Mouse (Mus musculus) heart, embryonic 10.5 days (tissue): Measurements from ENCODE around the gene Gpr162. TPM values are rescaled to one million over a fixed set of nuclear protein-coding genes. Genes with fewer than 3 reads are reported as not detected.

Experiments
- DNase-seq: peaks from one replicate; pipeline ENCODE4 v3.0.0-alpha.2; 2017; ENCODE audit warnings: low spot score
- H3K27ac ChIP-seq: fragments of 300-500 bp; sonication (generic); 2 replicates; pipeline ENCODE4 v1.5.1; 2016; ENCODE audit warnings: mild to moderate bottlenecking
- H3K27me3 ChIP-seq: fragments of 300-500 bp; sonication (generic); 2 replicates; pipeline ENCODE4 v1.6.1; 2016; ENCODE audit warnings: mild to moderate bottlenecking; ENCODE audit not compliant: poor library complexity, insufficient read depth, severe bottlenecking
- H3K36me3 ChIP-seq: fragments of 300-500 bp; sonication (generic); 2 replicates; pipeline ENCODE4 v1.6.1; 2016; ENCODE audit warnings: mild to moderate bottlenecking, moderate library complexity
- H3K4me1 ChIP-seq: fragments of 300-500 bp; sonication (generic); 2 replicates; pipeline ENCODE4 v1.6.1; 2016; ENCODE audit warnings: mild to moderate bottlenecking
- H3K4me3 ChIP-seq: fragments of 300-500 bp; sonication (generic); 2 replicates; pipeline ENCODE4 v1.5.1; 2016; ENCODE audit warnings: mild to moderate bottlenecking, moderate library complexity
- H3K9me3 ChIP-seq: fragments of 300-500 bp; sonication (generic); 2 replicates; pipeline ENCODE4 v1.6.1; 2016; ENCODE audit warnings: mild to moderate bottlenecking, moderate library complexity
- WGBS: fragments of 180-500 bp; shearing (Covaris S2); methylation state at CpG from one replicate; pipeline ENCODE4 v1.1.7; 2016; 5-methylcytosine and 5-hydroxymethylcytosine counted together
- polyA plus RNA-seq: library from polyadenylated mRNA; unstranded; fragments of >200 nt; fragmentation: Nextera tagmentation; extraction: Ambion mirVana; gene quantifications from 2 replicates; pipeline ENCODE4 v1.2.1, GENCODE M21; 2016

The Gpr162 gene
- 1.1 and 1.2 TPM in 2 replicates for polyA plus RNA-seq

DNA sequence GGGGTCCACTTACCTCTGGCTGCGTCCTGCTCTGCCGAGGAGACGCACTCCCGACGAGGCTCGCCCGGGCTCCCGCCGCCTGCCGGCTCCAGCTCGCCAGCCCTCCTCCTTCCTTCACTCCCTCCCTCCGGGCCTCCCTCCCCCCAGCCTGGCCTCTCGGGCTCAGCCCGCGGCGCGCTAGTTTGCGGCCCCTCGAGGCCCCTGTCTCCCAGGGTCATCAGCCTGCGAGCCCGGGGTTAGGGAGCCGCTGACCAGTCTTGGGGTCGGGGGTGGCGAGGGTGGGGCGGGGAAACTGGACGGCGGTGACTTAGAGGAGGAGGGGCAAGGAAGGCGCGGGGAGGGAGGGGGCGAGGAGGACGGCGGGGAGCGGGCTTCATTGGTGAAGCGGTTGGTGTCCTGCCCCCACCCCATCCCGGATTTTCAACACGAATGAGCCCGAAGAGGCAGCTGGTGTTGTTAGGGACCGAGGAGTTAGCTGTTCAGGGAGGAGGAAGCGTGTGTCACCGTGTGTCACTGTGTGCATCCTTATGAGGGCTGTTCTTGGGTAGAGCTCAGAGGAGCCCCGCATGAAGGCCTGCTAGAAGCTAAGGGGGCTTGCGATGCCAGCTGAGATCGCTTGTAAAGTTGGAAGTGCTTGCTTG is at the start of gene Gpr162:
Gene Gpr162, minus strand, starts transcription at position 326 of the 641 bp plus-strand sequence.
- peaks cover 81% of the 10 kb centered on the region for H3K27me3 ChIP-seq
- H3K9me3 ChIP-seq, result no peaks in the 10 kb centered on the region
- H3K27ac ChIP-seq, result peak within 1 kb of the TSS; percentile 90
- H3K4me1 ChIP-seq, result peaks cover 45% of the 10 kb centered on the region
- DNase-seq, result no peak
- peak within 1 kb of the TSS; percentile 76 for H3K4me3 ChIP-seq
- WGBS, result under 1% methylated on average over 42 of the region's 43 CpGs
- no peaks in the 10 kb centered on the region for H3K36me3 ChIP-seq

DNA sequence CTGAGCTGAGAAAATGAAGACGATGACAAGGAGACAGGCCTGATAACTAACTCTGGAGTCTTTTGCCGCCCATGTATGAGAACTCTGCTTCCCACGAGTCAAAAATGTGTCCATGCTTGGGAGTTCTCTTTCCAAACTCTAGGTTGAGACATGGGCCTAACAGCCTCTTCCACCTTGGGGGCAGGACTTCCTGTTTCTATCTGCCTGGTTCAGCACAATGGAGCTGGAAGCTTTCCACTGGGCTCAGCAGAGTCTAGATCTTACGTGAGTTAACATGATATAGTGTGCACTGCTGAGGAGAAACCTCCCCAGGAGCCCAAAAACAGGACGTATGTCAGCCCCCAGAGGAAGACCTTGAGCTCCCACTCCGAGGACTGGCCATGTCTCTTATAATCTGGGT is 49.4 kb upstream of the Gpr162 start:
- no peak for DNase-seq
- WGBS, result 65% methylated on average over 6 of the region's 6 CpGs
- no peaks in the 10 kb centered on the region for H3K9me3 ChIP-seq
- peaks cover 24% of the 10 kb centered on the region for H3K36me3 ChIP-seq
- no peak overlapping the region for H3K27ac ChIP-seq
- peaks cover 42% of the 10 kb centered on the region for H3K27me3 ChIP-seq
- peaks cover 67% of the 10 kb centered on the region for H3K4me1 ChIP-seq
- H3K4me3 ChIP-seq, result no peak overlapping the region

DNA sequence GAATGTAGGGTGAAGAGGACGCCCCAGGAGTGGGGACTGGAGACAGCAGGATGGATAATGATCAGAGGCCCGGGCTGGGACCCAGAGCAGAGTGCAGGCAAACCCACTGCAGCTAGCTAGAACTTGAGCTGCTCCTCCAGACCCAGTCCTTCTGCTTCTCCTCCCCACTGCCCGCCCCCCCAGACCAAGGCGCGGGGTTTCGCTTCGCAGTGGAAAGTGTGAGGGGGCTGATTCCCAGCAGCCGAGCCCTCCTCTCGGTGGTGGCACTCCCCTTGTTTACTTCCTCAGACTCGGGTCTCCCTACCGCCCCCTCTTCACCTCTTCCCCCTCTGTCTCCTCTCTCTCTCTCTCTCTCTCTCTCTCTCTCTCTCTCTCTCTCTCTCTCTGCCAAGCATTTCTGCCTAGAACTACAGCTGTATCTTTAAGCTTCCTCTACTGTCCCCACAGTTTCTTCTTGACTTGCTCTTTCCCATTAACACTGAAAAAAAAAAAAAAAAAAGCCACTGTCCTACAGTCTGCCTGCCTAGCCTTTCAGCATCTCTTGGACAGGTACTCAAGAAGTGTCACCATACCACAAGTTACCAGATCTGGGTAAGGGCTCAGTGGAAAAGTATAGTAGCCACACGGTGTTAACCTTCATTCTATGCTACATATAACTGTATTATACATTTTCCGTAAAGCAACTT is 47.9 kb upstream of the Gpr162 start, which contains the start of gene Lag3:
Gene Lag3, minus strand, starts transcription at position 173 of the 686 bp plus-strand sequence.
- peaks cover 24% of the 10 kb centered on the region for H3K36me3 ChIP-seq
- H3K4me1 ChIP-seq, result peaks cover 59% of the 10 kb centered on the region
- H3K4me3 ChIP-seq, result peak within 1 kb of the TSS; percentile 32
- DNase-seq, result no peak
- H3K27me3 ChIP-seq, result peaks cover 44% of the 10 kb centered on the region
- H3K27ac ChIP-seq, result peak within 1 kb of the TSS; percentile 86
- 15% methylated on average over 13 of the region's 13 CpGs for whole genome bisulfite sequencing
- no peaks in the 10 kb centered on the region for H3K9me3 ChIP-seq

- Histone ChIP-seq H3K27me3 (peaks cover 44% of the 10 kb centered on the region), H3K36me3 (peaks cover 21% of the 10 kb centered on the region), H3K27ac (peak overlapping the region; percentile 86), H3K4me3 (peak overlapping the region; percentile 53), H3K4me1 (peaks cover 49% of the 10 kb centered on the region), H3K9me3 (no peaks in the 10 kb centered on the region)
- no peak for DNase-seq
- WGBS, result 3% methylated on average over 32 of the region's 32 CpGs
Observed at GRCm38 (mm10) chr6:124910032-124910431, 46.2 kb upstream of the Gpr162 start.

DNA sequence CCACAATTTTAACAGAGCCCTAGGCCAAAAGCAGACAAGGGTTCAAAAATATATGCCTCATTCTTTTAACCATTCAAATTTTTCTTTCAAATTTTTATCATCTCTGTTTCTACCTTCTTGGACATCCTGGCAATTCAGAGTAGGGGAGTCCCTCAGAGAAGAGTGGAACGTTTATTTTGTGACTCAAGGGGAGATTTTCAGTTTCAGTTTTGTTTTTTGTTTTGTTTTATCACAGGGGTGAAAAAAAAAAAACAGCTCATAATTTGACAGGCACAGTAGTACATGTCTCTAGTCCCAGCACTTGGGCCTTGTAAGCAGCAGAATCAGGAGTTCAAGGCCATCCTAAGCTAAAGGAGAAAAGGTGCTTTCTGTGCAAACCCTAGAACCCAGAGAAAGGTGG is 44.0 kb upstream of the Gpr162 start:
- H3K27me3 ChIP-seq, result peaks cover 36% of the 10 kb centered on the region
- no peaks in the 10 kb centered on the region for H3K9me3 ChIP-seq
- H3K4me1 ChIP-seq, result peaks cover 43% of the 10 kb centered on the region
- 77% methylated on average over 1 of the region's 1 CpGs for WGBS
- H3K36me3 ChIP-seq, result no peaks in the 10 kb centered on the region
- DNase-seq, result no peak
- H3K27ac ChIP-seq, result no peak overlapping the region
- H3K4me3 ChIP-seq, result no peak overlapping the region

DNA sequence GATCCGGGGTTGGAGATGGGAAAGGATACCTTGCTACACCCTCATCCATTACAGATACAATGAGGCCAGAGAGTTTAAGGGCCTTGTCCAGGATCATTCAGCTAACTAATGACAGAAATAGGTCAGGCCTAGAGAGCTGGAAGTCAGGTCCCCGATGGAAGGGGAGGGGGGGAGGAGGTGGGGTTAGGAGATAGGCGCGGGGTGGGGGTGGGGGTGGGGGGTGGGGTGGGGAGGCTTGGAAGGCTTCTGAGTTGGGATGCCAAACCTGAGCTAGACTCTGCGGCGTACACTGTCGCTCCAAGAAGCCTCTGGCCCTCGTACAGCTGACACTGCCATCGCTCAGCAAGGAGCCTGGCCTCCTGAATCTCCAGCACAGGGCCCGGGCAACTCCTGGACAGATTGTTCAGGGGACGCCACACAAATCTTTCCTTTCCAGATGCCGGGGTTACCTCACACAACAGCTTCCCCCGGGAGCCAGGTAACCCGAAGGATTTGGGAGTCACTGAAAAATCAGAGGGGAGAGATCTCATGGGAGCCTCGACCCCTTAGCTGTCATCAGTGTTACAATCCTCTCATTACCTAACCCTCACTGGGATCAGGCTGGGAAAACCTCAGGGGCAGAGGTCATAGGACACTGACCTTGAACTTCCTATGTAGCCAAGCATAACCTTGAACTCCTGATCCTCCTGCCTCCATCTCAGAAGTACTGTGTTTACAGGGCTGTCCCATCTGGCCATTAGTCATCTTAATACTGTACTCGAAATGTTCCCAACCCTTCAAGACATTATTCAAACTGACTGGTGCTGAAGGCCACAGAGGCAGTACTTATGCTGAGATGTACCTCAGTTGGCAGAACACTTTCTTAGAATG is 41.4 kb upstream of the Gpr162 start:
- peaks cover 33% of the 10 kb centered on the region for H3K4me1 ChIP-seq
- no peaks in the 10 kb centered on the region for H3K36me3 ChIP-seq
- peak overlapping the region; percentile 95 for H3K27ac ChIP-seq
- DNase-seq, result no peak
- peak overlapping the region; percentile 67 for H3K4me3 ChIP-seq
- 25% methylated on average over 16 of the region's 16 CpGs for WGBS
- H3K27me3 ChIP-seq, result peaks cover 22% of the 10 kb centered on the region
- no peaks in the 10 kb centered on the region for H3K9me3 ChIP-seq

DNA sequence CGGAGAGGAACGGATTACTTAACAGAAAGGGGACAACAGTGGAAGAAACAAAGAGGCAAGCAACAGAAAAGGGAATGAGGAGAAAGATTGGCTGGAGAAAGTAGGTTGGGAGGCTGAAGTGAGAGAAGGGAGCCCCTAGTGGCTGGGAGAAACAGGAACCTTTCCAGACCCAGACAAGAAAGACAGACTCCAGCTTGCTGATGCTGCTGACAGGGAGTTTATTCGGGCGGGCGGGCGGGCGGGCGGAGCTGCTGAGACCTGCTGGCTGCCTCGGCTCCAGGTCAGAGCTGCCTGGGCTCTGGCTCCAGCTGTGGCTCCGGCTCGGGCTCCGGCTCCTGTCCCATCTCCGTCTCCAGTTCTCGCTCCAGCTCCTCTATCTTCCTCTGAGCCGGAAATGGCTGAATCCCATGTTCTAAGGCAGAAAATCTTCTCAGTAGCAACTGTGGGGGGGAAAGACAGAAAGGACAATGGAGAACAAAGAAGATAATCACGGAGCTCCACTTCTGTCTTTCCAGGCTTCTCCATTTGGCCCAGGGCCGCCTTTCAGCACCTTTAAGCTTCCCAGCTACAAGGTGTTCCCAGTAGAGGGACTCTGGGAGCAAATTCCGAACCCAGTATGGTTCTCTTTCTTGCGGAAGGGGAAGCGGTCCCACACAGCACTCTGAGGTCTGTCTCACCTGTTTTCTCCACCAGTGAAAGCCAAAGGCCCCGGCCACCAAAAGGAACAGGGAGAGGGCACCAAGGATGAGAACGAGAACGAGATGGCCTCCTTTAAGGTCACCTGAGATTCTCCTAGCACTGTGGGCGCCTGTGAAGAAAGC is 40.6 kb upstream of the Gpr162 start:
- Histone ChIP-seq H3K9me3 (no peaks in the 10 kb centered on the region), H3K4me1 (peaks cover 24% of the 10 kb centered on the region), H3K27me3 (peaks cover 13% of the 10 kb centered on the region), H3K36me3 (no peaks in the 10 kb centered on the region), H3K27ac (peak overlapping the region; percentile 95), H3K4me3 (peak overlapping the region; percentile 67)
- DNase-seq, result peak; percentile 93
- 6% methylated on average over 24 of the region's 24 CpGs for WGBS

- Histone ChIP-seq H3K9me3 (no peaks in the 10 kb centered on the region), H3K4me1 (peaks cover 24% of the 10 kb centered on the region), H3K27ac (peak overlapping the region; percentile 95), H3K4me3 (peak overlapping the region; percentile 67), H3K27me3 (peaks cover 6% of the 10 kb centered on the region), H3K36me3 (no peaks in the 10 kb centered on the region)
- under 1% methylated on average over 23 of the region's 23 CpGs for WGBS
- peak; percentile 97 for DNase-seq
Observed at GRCm38 (mm10) chr6:124903580-124904151, 39.9 kb upstream of the Gpr162 start.

- Histone ChIP-seq H3K36me3 (no peaks in the 10 kb centered on the region), H3K27me3 (no peaks in the 10 kb centered on the region), H3K9me3 (no peaks in the 10 kb centered on the region), H3K4me1 (peaks cover 24% of the 10 kb centered on the region), H3K4me3 (no peak overlapping the region), H3K27ac (no peak overlapping the region)
- no peak for DNase-seq
Observed at GRCm38 (mm10) chr6:124901851-124902250, 38.1 kb upstream of the Gpr162 start.

GRCm38 (mm10) chr6:124900801-124901480 is 37.2 kb upstream of the Gpr162 start:
- H3K4me3 ChIP-seq, result no peak overlapping the region
- no peaks in the 10 kb centered on the region for H3K9me3 ChIP-seq
- no peaks in the 10 kb centered on the region for H3K36me3 ChIP-seq
- no peaks in the 10 kb centered on the region for H3K27me3 ChIP-seq
- DNase-seq, result no peak
- peak overlapping the region; percentile 29; the same call in 1 of the 2 replicates for H3K27ac ChIP-seq
- peaks cover 24% of the 10 kb centered on the region for H3K4me1 ChIP-seq
- WGBS, result 33% methylated on average over 10 of the region's 10 CpGs

GRCm38 (mm10) chr6:124900056-124900800 is 36.4 kb upstream of the Gpr162 start:
- Histone ChIP-seq H3K4me3 (no peak overlapping the region), H3K9me3 (no peaks in the 10 kb centered on the region), H3K4me1 (peaks cover 21% of the 10 kb centered on the region), H3K36me3 (no peaks in the 10 kb centered on the region), H3K27ac (no peak overlapping the region), H3K27me3 (no peaks in the 10 kb centered on the region)
- DNase-seq, result no peak
- WGBS, result 62% methylated on average over 8 of the region's 8 CpGs
